Mouse (Mus musculus) C2C12 (cell line): ENCODE results near the gene Lrrc4c.

ENCODE experiments used
- CEBPB ChIP-seq: IDR thresholded peaks from one replicate; pipeline ENCODE4 v1.6.1; 2011; ENCODE audit warnings: low read depth, mild to moderate bottlenecking, control low read depth, moderate library complexity
- CTCF ChIP-seq: IDR thresholded peaks from one replicate; pipeline ENCODE4 v1.5.1; 2011; ENCODE audit not compliant: control insufficient read depth, insufficient read depth, insufficient read length
- FOSL1 ChIP-seq: IDR thresholded peaks from one replicate; pipeline ENCODE4 v1.8.0; 2011; ENCODE audit warnings: mild to moderate bottlenecking, low read length; ENCODE audit not compliant: poor library complexity, insufficient read depth, severe bottlenecking
- MAX ChIP-seq: IDR thresholded peaks from one replicate; pipeline ENCODE4 v1.6.1; 2011; ENCODE audit warnings: mild to moderate bottlenecking, control low read depth
- MYOD1 ChIP-seq: IDR thresholded peaks from one replicate; pipeline ENCODE4 v1.6.1; 2011; ENCODE audit warnings: low read depth; ENCODE audit not compliant: control insufficient read depth, insufficient read length
- MYOG ChIP-seq: IDR thresholded peaks from one replicate; pipeline ENCODE4 v1.6.1; 2011; ENCODE audit not compliant: control insufficient read depth, insufficient read length; ENCODE audit errors: extremely low read depth
- USF1 ChIP-seq: IDR thresholded peaks from one replicate; pipeline ENCODE4 v1.6.1; 2011; ENCODE audit warnings: low read depth, mild to moderate bottlenecking, control low read depth, moderate library complexity

DNA sequence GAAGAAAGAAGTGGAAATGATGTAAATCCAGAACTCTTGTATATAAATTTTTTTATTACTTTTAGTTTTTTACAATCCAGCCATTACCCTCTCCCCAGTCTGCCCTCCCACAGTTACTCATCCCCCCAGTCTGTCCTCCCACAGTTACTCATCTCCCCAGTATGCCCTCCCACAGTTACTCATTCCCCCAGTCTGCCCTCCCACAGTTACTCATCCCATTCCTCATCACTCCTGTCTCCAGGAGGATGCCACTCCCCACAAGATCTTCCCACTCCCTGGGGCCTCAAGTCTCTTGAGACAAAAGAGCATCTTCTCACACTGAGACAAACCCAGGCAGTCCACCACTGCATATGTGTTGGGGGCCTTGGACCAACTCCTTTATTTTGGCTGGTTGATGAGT, 1119.8 kb downstream of the Lrrc4c start:
- TF ChIP-seq CEBPB (no peak), CTCF (no peak), USF1 (no peak), MAX (peak; percentile 67), MYOD1 (peak; percentile 44), MYOG (no peak), FOSL1 (peak; percentile 96)
